Mouse (Mus musculus) cerebellum, adult 11-12 months (tissue): Measurements from ENCODE around the gene Ppm1a.

ENCODE experiments used
- DNase-seq: peaks from one replicate; pipeline ENCODE4 v3.0.0; 2022

Ppm1a gene

GRCm38 (mm10) chr12:72829777-72830176 is 72.5 kb downstream of the Ppm1a start:
- DNase-seq: no peak

- DNase-seq: no peak
These were observed 73.1 kb downstream of the Ppm1a start for GRCm38 (mm10) chr12:72830317-72830716.

DNA sequence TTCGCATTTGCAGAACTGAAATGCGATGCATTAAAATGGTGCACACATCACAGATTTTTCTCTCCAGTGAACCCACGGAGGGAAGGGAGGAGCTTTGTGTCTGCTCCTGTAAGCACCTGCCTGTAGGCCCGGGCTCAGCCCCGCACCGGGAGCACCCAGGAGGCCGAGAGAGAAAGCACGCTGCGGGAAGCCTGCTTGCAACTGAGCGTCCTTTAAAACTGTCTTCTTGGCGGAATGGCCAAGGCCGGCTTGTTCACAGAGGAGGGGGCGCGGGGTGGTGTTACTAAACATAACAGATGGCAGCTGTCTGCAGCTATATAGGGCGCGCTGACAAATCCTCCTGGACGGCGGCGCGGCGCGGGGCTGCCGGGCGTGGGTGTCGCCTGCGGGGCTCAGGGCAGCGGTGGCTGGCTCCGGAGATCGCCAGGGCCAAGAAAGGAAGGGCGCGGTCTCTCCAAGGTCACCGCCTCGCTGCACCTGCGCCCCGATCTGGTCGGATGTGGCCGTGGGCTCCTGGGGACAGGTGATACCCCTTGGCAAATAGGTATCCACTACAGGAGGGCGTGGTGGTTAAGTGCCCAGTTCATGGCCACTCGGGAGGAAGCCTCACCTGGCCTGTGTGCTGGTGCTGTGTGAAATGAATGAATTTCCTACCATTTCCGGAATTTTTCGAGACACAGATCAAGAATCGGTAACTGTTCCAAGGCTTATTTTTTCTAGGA is 74.6 kb downstream of the Ppm1a start:
- DNase-seq: peak; percentile 53

- DNase-seq: no peak
These were observed 77.7 kb downstream of the Ppm1a start for GRCm38 (mm10) chr12:72834773-72835517.

- no peak for DNase-seq
These were observed 78.3 kb downstream of the Ppm1a start for GRCm38 (mm10) chr12:72835518-72836015.

GRCm38 (mm10) chr12:72837302-72837701 is 80.0 kb downstream of the Ppm1a start:
- DNase-seq: no peak

- DNase-seq: no peak
These were observed 84.2 kb downstream of the Ppm1a start for GRCm38 (mm10) chr12:72841500-72841899.

DNA sequence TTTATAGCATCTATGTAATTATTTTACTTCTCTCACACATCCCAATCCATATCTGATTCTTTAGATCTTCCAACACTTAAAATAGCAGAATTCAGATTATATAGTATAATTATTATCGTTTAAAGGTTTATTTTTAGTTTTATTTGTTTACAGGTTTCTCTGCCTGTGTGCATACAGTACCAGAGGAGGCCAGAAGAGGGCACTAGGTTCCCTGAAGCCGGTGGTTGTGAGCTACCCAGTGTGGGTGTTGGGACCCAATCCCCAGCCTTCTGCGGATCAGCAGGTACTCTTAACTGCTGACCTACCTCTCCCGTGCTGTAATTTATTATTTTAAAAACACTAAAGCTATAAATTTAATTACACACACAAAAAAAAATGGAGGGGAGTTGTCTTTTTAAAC is 85.9 kb downstream of the Ppm1a start:
- DNase-seq: no peak

GRCm38 (mm10) chr12:72843555-72843954 is 86.3 kb downstream of the Ppm1a start:
- no peak for DNase-seq

- no peak for DNase-seq
These were observed 86.8 kb downstream of the Ppm1a start for GRCm38 (mm10) chr12:72843973-72844620.

DNA sequence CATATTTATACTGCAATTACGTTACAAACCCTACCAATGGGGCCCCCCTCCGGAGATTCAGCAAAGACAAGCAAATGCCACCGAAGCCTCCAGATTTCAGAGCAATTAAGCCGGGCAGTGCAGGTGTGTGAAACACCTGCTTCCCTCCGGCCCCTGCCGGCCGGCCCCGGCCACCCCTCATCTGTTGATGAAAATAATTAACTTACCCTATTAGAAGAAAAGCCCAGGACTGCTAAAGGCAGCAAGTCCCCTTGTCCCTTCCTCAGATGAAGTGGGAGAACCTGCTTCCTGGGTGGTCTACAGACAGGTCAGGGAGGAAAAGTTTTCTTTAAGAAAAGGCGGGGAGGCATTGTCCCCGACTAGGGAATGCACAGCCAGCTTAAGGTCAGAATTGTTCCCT is 88.7 kb downstream of the Ppm1a start:
- DNase-seq: no peak

- no peak for DNase-seq
These were observed 90.5 kb downstream of the Ppm1a start for GRCm38 (mm10) chr12:72847725-72848124.
